Mouse (Mus musculus) bone marrow macrophage, adult 2 months (primary cell): Measurements from ENCODE around the gene Rsph10b.

ENCODE experiments used
- CTCF ChIP-seq: IDR thresholded peaks from 2 replicates; pipeline ENCODE4 v1.5.1; 2012; ENCODE audit warnings: low read depth, mild to moderate bottlenecking, low read length, moderate library complexity
- POLR2A ChIP-seq: IDR thresholded peaks from 2 replicates; pipeline ENCODE4 v1.6.1; 2012; ENCODE audit warnings: mild to moderate bottlenecking, low read depth, low read length, borderline replicate concordance

GRCm38 (mm10) chr5:143936156-143936555 lies 3.3 kb downstream of the Rsph10b start:
- TF ChIP-seq POLR2A, result no peak
- TF ChIP-seq CTCF, result no peak
